Mouse (Mus musculus) lung, postnatal 0 days (tissue): ENCODE data around the gene Rpl3.

Source experiments
- CTCF ChIP-seq: IDR thresholded peaks from 2 replicates; pipeline ENCODE4 v1.5.1; 2016; ENCODE audit warnings: antibody characterized with exemption, mild to moderate bottlenecking
- EP300 ChIP-seq: IDR thresholded peaks from 2 replicates; pipeline ENCODE4 v1.6.1; 2016; ENCODE audit warnings: antibody characterized with exemption, mild to moderate bottlenecking, control low read depth

DNA sequence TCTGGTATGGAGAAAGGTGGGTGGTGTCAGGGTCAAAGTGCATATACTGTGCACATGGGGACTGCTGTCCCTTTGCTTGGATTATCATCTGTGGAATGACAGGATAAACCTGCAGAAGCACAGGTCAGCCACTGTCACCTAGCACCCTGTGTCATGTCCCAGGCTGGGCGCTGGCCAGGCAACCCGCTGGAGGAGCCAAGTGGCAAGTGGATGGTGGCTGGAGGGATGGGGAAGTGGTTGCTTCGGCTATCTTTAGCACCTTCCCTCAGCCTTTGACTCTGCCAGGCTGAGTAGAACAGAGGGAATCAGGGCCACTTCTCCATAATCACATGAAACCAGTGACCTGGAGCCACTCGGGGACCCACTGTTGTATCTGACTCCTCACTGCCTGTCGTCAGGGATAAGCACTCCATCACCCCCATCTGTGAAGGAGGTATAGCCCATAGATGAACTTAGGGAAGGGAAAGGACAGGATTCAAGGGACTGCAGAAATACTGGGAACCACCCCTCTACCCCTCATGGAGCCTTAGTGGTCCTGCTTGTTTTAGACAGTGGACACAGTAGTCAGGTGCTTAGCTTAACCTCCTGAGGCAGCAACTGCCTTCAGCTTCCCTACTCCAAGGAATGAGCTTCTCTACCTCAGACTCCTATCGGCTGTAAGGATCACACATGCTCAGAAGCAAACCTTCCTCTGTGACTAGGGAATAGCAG is 16.9 kb downstream of the Rpl3 start:
- TF ChIP-seq CTCF (no peak), EP300 (no peak)
